Mouse (Mus musculus) splenic B cell, adult 2 months (primary cell): ENCODE measurements around the gene Msantd3.
A peak's percentile ranks its signal among the peaks of the same experiment; 100 is the strongest.

Source experiments
- DNase-seq: peaks from one replicate; pipeline ENCODE4 v3.0.0-alpha.2; 2011; ENCODE audit warnings: low read depth, low spot score
- H3K27me3 ChIP-seq: 2 replicates; pipeline ENCODE4 v1.6.1; 2012; ENCODE audit warnings: mild to moderate bottlenecking, low read length, moderate library complexity, mixed read lengths; ENCODE audit not compliant: control insufficient read depth, poor library complexity, insufficient read depth, severe bottlenecking
- H3K36me3 ChIP-seq: 2 replicates; pipeline ENCODE4 v1.6.1; 2012; ENCODE audit warnings: mild to moderate bottlenecking, low read length, moderate library complexity, mixed read lengths; ENCODE audit not compliant: control insufficient read depth, poor library complexity, insufficient read depth, severe bottlenecking

The Msantd3 gene

DNA sequence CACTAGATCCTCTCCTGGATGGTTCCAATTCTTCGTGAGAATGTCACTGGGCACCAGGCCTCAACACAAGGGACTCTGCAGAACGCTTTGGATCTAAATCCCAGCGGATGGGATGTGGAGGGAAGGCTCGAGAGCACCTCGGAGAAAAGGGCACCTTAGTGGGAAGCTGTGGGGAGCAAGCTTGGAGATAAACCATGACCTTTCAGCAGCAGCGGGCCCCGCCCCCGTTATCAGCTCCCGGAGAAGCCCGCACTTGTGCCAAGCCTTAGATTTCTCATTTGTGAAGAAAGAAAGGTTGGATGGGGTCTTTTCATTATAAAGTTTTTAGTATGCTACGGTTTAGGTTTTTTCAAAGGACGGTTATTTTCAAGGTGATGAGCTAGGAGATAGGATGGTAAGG is 6.2 kb downstream of the Msantd3 start:
- DNase-seq = no peak
- H3K27me3 ChIP-seq = no peaks in the 10 kb centered on the region; the same call in 1 of the 2 replicates
- H3K36me3 ChIP-seq = no peaks in the 10 kb centered on the region

DNA sequence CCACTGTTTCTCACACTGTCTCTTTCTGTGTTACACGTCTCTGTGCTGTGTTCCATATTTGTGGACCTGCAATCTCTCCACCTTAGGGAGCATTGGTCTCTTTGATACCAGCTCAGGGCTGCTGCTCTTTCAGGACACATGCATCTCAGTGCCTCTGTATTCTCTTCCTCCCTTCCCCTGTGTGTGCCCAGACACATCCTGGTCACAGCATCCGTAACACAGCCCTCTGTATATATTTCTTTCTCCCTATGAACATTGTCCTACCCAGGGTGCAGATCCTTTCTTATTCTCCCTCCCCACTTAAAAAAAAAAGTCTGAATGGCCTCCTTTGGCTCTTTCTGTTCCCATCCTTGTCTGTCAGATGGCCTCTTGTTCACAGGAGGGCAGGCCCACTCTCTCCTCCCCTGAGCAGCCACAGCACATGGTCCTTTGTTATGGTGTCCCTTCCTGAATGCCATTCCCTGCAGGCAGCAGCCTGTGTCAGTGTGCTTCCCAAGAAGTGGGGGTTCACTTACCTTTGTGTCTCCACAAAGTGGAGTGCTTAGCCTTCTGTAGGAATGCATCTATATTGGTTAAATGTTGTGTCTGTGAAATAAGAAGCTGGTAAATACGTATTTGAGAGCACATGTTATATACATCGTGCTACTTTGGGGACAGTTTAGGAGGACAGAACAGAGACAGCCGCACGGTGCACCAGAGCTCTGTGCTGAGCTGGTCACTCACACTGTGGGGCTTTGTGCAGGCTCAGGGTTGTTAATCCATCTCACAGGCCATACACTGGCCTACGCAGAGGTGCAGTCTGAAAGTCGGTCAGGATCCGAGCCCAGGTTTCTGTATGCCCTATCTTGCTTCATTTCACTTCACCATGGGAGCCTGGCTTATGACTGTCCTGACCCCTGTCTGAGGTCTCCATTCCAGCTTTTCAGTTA is 7.1 kb downstream of the Msantd3 start:
- DNase-seq = no peak
- H3K27me3 ChIP-seq = no peaks in the 10 kb centered on the region
- H3K36me3 ChIP-seq = no peaks in the 10 kb centered on the region

DNA sequence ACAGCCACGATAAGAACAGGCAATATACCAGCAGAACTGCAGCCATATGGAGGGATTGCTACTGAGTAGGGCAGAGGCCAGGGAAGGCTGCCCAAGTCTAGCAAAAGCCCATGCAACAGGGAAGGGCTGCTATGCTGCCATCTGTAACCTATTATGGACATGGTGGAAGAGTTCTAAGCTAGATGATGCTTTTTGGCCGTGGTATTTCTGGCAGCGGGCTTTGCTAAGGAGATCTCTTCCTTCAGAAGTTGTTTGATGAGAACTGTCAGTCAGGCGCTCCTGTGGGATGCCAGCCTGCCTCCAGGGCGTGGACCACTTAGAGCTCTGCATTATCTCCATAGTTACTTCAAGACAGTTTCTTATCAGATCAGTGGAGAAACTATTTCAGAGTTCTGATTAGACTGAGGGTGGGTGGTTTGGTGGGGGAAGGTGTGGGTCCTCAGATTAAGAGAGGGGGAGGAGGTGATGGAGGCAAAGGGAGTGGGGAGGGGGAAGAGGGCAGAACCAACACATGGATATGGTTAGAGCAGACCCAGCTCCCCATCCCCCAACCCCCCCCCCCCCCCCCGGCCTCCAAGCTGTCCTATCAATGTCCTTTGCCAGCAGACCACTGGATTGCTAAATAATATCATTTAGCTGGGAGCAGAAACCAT is 8.8 kb downstream of the Msantd3 start:
- Histone ChIP-seq H3K36me3 (no peaks in the 10 kb centered on the region), H3K27me3 (no peaks in the 10 kb centered on the region)
- no peak for DNase-seq

DNA sequence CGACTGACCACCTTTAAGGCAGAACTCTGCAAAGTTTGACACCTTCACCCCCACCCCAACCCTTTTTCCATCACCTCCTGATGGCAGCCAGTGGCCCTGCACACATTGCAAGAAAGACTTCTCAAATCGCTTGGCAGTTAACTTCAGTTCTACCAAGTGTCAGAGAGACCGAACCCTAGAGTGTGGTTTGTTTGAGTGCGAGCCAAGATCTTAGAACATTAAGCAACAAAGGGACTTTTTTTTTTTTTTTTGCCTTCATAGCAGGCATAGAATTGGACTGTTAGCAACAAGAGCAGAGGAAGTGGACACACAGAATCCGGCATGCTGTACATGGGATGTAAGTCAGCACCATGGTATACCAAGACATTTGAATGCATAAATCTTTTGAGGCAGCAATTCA is 9.9 kb downstream of the Msantd3 start:
- Histone ChIP-seq H3K27me3 (no peaks in the 10 kb centered on the region), H3K36me3 (no peaks in the 10 kb centered on the region)
- DNase-seq = no peak

DNA sequence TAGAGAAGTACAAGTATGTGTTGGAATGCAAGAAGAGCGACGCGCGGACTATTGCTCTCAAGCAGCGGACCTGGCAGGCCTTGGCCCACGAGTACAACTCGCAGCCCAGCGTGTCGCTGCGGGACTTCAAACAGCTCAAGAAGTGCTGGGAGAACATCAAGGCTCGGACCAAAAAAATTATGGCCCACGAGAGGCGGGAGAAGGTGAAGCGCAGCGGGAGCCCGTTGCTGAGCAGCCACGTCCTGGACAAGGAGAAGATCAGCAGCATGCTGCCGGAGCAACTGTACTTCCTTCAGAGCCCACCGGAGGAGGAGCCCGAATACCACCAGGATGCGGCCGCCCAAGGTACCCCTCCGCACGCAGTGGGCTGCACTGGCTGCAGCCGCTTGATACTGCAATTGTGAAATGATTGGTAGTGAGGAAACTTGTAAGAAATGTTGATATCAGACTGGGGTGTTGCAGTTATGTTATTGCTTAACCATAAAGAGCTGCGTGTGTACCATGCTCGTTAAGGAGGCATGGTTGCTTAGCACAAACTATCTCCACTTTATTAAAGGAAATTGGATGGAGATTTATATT is 12.8 kb downstream of the Msantd3 start:
- no peaks in the 10 kb centered on the region for H3K27me3 ChIP-seq
- no peaks in the 10 kb centered on the region for H3K36me3 ChIP-seq
- no peak for DNase-seq

DNA sequence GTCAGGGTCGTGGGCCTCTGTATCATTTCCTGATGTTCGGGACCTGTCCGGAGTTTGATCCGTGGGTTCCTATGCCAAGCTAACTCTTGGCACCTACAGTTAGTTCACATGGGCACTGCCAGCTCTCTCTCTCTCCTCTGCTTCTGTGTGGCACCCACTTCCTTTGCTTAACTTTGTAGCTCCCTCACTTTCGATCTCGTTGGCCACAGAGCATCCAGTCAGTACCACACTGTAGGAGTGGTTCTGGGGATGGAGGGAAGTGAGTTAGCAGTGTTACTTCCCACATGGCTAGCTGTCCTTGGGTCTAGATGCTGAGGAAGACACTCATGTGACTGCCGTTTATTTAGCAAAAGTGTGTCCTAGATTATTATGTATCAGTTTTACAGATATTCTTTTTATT is 14.4 kb downstream of the Msantd3 start:
- Histone ChIP-seq H3K27me3 (no peaks in the 10 kb centered on the region), H3K36me3 (no peaks in the 10 kb centered on the region)
- DNase-seq = no peak

DNA sequence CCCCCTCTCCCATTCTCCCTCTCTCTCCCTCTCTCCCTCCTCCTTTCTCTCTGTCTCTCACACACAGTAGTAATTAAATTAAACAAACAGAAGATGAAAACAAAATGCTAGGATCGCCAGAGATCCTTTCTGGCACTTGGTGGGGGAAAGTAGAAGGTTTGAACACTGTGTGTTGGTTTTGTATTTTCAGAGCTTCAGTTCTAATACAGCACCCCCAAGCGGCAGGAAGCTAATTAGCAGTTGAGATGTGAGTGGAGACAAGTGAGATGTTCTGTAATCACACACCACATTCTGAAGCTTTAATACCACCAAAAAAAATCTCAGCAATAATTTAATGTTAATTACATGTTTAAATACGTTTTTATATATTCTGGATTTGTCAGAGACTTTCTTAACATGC is 16.0 kb downstream of the Msantd3 start:
- peak; percentile 44 for DNase-seq
- Histone ChIP-seq H3K27me3 (no peaks in the 10 kb centered on the region), H3K36me3 (no peaks in the 10 kb centered on the region)

DNA sequence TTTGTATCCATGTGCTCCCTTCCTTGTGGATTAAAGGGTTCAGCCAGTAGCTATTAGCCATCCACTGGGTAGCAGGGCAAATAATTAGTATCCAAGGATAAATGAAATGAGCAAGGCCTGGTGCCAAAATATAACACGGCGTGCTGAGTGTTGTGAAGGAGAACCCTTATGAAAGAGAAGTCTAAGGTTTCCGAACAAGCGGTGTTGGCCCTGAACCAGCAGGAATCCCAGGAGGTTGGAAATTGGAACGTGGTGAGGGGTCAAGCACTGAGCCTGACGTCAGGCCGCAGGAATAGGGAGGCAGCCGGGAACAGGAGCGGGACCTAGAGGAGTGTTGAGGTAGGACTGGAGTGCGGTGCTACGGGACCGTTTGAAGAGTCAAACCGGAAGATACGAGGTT is 19.9 kb downstream of the Msantd3 start:
- no peak for DNase-seq
- Histone ChIP-seq H3K27me3 (no peaks in the 10 kb centered on the region), H3K36me3 (no peaks in the 10 kb centered on the region)

DNA sequence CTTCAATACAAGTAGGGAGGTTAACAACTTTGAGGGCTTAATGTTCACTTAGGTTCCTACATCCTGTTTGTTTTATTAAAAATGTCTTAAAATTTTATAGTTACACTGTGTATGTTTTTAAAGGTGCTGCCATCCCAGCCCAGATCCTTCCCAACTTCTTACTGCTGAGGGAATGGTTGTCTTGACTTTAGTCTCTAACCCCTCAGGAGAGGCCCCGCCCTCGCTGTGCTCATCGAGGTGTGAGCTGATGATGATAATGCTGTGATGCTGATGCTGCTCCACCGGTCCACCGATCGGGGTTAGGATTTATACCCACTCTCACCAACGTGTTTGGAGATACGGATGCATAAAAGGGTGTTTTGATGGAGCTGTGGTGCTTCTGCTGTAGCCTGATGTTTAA is 22.1 kb downstream of the Msantd3 start:
- no peaks in the 10 kb centered on the region for H3K27me3 ChIP-seq
- no peak for DNase-seq
- no peaks in the 10 kb centered on the region for H3K36me3 ChIP-seq

DNA sequence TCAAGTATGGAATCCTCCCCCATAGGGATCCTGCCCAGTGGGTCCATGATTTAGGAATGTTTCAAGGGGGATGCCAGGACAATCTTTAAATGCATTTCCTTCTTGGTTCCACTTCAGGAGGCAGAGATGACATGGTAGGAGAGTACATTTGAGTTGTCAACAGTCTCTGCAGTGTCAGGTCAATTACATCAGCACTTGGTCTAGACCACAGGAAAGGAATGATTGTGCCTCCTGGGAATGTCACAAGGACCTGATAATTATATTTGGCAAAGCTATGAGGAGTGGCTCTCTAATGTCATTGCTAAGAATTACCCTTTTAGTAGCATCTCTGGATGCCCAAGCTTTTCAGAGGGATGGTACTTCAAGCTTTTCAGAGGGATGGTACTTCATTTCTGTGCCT is 25.2 kb downstream of the Msantd3 start:
- Histone ChIP-seq H3K27me3 (no peaks in the 10 kb centered on the region), H3K36me3 (no peaks in the 10 kb centered on the region)

DNA sequence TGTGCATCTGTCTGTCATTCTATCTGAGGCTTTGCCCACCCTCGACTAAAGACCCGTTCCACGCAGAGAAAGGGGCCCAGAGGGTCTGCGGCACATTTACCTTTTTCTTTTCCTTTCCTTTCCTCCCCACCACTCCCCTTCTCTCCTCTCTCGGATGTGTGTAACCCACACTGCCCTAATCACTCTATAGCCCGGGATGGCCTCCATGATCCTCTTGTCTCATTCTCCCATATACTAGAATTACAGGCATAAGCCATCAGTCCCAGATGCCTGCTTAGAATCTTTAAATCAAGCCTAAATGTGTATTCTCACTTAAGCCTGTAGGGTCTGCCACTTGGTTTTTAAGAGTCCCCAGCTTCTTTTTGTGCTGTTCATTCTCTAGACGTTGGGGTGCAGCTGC is 36.6 kb downstream of the Msantd3 start:
- no peaks in the 10 kb centered on the region for H3K27me3 ChIP-seq
- no peak for DNase-seq
- no peaks in the 10 kb centered on the region for H3K36me3 ChIP-seq

More for the DNA sequence above, 25.2 kb downstream of the Msantd3 start:
- DNase-seq = no peak

DNA sequence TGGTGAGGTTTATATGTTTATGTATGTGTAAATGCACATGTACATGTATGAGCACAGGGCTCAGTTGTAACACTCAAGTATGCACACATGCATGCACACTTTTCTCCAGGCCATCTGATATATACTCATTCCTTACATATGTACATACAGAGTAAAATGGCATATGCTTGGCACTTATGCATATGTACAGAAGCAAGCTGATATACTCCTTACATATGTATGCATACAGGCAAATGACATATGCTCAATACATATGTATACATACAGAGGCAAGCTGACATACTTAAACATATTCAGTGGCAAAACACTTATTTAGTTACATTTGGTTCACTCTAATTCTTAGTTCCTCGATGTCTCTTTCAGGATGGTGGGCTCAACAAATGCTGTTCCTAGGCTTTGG is 38.1 kb downstream of the Msantd3 start:
- H3K36me3 ChIP-seq = no peaks in the 10 kb centered on the region
- no peak for DNase-seq
- no peaks in the 10 kb centered on the region for H3K27me3 ChIP-seq

DNA sequence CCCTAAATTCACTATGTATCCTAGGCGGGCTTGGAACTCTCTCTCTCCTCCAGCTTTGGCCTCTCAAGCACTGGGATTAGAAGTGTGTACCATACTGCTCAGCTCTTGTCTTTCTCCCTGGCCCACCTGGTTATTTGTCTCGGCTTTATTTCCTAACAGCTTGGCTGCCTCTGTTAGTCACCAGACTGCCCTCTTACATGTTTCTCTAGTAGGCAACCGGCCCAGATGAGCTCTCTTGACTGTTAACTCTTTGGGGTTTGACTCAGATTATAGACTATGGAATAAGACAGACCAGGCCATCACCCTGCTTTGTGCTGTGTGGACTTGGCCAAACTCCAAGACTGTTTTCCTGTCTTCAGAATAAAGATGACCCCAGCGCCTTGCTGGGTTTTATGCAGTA is 38.7 kb downstream of the Msantd3 start:
- H3K36me3 ChIP-seq = no peaks in the 10 kb centered on the region
- no peak for DNase-seq
- no peaks in the 10 kb centered on the region for H3K27me3 ChIP-seq

DNA sequence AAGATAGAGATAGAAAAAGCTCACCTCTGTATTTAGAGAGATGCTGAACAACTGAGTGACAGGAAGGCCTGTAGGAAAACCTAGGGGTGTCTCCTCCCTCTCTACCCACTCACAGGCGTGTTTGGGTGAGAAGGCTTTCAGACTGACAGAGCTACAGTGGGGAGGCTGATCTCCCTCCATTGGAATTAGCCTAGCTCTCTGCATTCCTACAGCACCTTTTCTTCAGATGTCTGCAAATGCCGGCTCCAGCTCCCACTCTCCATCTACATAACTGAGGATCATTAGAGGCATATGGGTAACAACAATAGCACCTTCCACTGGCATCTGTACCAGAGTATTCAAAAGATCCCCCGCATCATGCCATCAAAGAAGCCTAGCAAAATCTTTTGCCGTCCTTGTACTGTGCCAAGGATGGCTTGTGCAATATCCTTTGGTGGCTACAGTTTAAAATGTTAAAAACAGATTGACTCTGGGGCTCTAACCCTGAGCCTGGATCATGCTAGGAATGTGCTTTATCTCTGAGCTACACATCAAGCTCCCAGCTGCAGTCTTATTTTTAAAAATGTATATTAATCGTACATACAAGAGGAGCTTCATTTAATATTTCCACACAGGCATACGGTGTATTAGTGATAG is 39.9 kb downstream of the Msantd3 start:
- no peaks in the 10 kb centered on the region for H3K36me3 ChIP-seq
- no peak for DNase-seq
- no peaks in the 10 kb centered on the region; the same call in 1 of the 2 replicates for H3K27me3 ChIP-seq

DNA sequence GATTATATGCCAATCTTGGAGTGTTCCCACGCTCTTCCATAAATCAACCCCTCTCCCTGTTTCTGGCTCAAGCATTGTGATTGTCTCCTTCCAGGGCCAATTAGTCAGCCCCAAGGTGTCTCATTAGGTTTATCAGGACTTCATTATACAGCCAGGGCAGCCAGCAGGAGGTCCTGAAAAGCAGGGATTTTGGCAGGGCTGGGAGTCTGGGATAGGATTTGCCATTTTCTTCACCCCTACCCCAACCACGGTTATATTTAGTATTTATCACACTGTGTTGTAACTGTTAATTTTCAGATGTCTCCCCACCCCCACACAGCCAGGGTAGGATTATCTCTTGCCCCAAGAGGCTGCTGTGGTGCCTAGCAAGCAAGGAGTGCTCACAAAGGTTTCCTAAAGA is 41.5 kb downstream of the Msantd3 start:
- no peak for DNase-seq
- Histone ChIP-seq H3K36me3 (no peaks in the 10 kb centered on the region), H3K27me3 (no peaks in the 10 kb centered on the region; the same call in 1 of the 2 replicates)
